Mouse (Mus musculus) left cerebral cortex, postnatal 14 days (tissue): Measurements from ENCODE around the gene Slain1. TPM values are rescaled to one million over a fixed set of nuclear protein-coding genes. Genes with fewer than 3 reads are reported as not detected.
"Not testable (repeated sequence)": the region's sequence is repeated elsewhere in the genome, so short reads cannot be mapped to it uniquely, and the experiment has no call there.

Experiments
- DNase-seq, 2 experiments: peaks; one replicate each; pipeline ENCODE4 v3.0.0; 2021 to 2022; ENCODE audit warnings: low spot score in 2 of 2, mixed read lengths in 1 of 2
- intact Hi-C: fragments of 180-260 bp; cut with DNase I; formaldehyde crosslinking; loops from one replicate; pipeline ENCODE4 v1.15.1; 2025
- total RNA-seq, 2 experiments: library from RNA; stranded (reverse); gene quantifications; 2 replicates each; pipeline ENCODE4 v1.2.3; 2021

The Slain1 gene
- total RNA-seq, 2 experiments from 2014 or later = 49.9 to 51.7 TPM

GRCm38 (mm10) chr14:103717516-103717915 is 67.5 kb downstream of the Slain1 start:
- DNase-seq = no peak
- intact Hi-C loops = loop anchor here (10.0 kb wide), 2 partner anchors 307 to 747 kb away; partner anchors contain the start of gene Pou4f1

- intact Hi-C loops = loop anchor here (10.0 kb wide), 2 partner anchors 307 to 747 kb away; partner anchors contain the start of gene Pou4f1
- no peak for DNase-seq
Measured at GRCm38 (mm10) chr14:103717979-103718378, 68.0 kb downstream of the Slain1 start.

GRCm38 (mm10) chr14:103718393-103718792 is 68.4 kb downstream of the Slain1 start:
- intact Hi-C loops = loop anchor here (10.0 kb wide), 2 partner anchors 306 to 746 kb away; partner anchors contain the start of gene Pou4f1
- DNase-seq = no peak

GRCm38 (mm10) chr14:103718836-103719575 is 69.0 kb downstream of the Slain1 start:
- intact Hi-C loops = loop anchor here (10.0 kb wide), 2 partner anchors 306 to 746 kb away; partner anchors contain the start of gene Pou4f1

GRCm38 (mm10) chr14:103720163-103720562 is 70.1 kb downstream of the Slain1 start:
- intact Hi-C loops = loop anchor here (10.0 kb wide), 2 partner anchors 125 to 1095 kb away; partner anchors contain the start of gene Ednrb
- no peak for DNase-seq

More at GRCm38 (mm10) chr14:103718836-103719575, 69.0 kb downstream of the Slain1 start:
- peak; percentile 93 to 96 for DNase-seq

- intact Hi-C loops = loop anchor here (10.0 kb wide), 2 partner anchors 124 to 1094 kb away; partner anchors contain the start of gene Ednrb
Measured at GRCm38 (mm10) chr14:103720637-103721355, 70.8 kb downstream of the Slain1 start.

GRCm38 (mm10) chr14:103723314-103723713 is 73.3 kb downstream of the Slain1 start:
- intact Hi-C loops = loop anchor here (10.0 kb wide), 2 partner anchors 121 to 1091 kb away; partner anchors contain the start of gene Ednrb
- no peak for DNase-seq

More at GRCm38 (mm10) chr14:103720637-103721355, 70.8 kb downstream of the Slain1 start:
- peak; percentile 79 to 83 for DNase-seq

GRCm38 (mm10) chr14:103723841-103724240 is 73.8 kb downstream of the Slain1 start:
- intact Hi-C loops = loop anchor here (10.0 kb wide), 2 partner anchors 121 to 1091 kb away; partner anchors contain the start of gene Ednrb
- no peak for DNase-seq

- no peak for DNase-seq
- intact Hi-C loops = loop anchor here (10.0 kb wide), 2 partner anchors 116 to 1086 kb away; partner anchors contain the start of gene Ednrb
Measured at GRCm38 (mm10) chr14:103728506-103728905, 78.5 kb downstream of the Slain1 start.

- intact Hi-C loops = loop anchor here (10.0 kb wide), 2 partner anchors 116 to 1086 kb away; partner anchors contain the start of gene Ednrb
- DNase-seq = no peak
Measured at GRCm38 (mm10) chr14:103728951-103729725, 79.1 kb downstream of the Slain1 start.

- DNase-seq = no peak
- intact Hi-C loops = loop anchor here (10.0 kb wide), 2 partner anchors 115 to 1085 kb away; partner anchors contain the start of gene Ednrb
Measured at GRCm38 (mm10) chr14:103729760-103730367, 79.8 kb downstream of the Slain1 start.

- no peak for DNase-seq
- intact Hi-C loops = no loop called here
Measured at GRCm38 (mm10) chr14:103732626-103733025, 82.6 kb downstream of the Slain1 start.

GRCm38 (mm10) chr14:103741216-103741615 is 91.2 kb downstream of the Slain1 start:
- intact Hi-C loops = no loop called here

GRCm38 (mm10) chr14:103742150-103742549 is 92.1 kb downstream of the Slain1 start:
- intact Hi-C loops = no loop called here
- no peak for DNase-seq

More at GRCm38 (mm10) chr14:103741216-103741615, 91.2 kb downstream of the Slain1 start:
- DNase-seq = no peak

- no peak for DNase-seq
- intact Hi-C loops = no loop called here
Measured at GRCm38 (mm10) chr14:103747345-103747744, 97.3 kb downstream of the Slain1 start.

- intact Hi-C loops, DNase-seq: not testable (repeated sequence)
Measured at GRCm38 (mm10) chr14:103750638-103751037, 100.6 kb downstream of the Slain1 start.

GRCm38 (mm10) chr14:103751384-103751783 is 101.4 kb downstream of the Slain1 start:
- intact Hi-C loops = no loop called here
- DNase-seq = peak; percentile 28 to 66

- intact Hi-C loops = no loop called here
- no peak for DNase-seq
Measured at GRCm38 (mm10) chr14:103752773-103753172, 102.7 kb downstream of the Slain1 start.
